In the genomic region with DNA sequence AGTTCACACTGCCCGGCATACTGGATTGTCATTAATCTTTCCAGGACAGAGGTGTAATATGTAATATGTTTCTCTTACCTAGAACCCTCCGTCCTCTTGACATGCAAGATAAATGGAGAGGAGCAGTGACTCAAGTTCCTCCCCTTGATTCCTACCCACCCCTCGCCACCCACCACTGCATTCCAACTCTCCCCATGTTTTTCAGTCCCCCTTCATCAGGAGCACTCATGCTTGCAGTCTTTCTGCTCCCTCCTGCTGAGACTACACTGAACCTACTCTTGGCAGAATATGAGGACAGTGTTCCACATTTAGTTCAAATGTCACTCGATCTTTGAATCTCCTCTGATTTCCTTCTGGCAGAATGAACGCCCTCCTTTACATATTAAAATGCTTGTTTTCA, we compare ENCODE assay signal across 20 mouse cellular contexts.
A peak's percentile ranks its signal among the peaks of the same experiment; 100 is the strongest.
DNase-seq lines count a peak whose midpoint lies in the region; ATAC-seq and TF ChIP-seq lines count a peak whose summit lies in the region.
"Had no signal": no experiment of that assay in that cellular context is flagged by ENCODE, and none has a peak within 500 bp of the region (broad histone marks: within the 10 kb centered on the region; RNA-seq: fewer than 3 reads in every experiment).

No protein-coding gene starts in this region.

- TF ChIP-seq CTCF in heart, adult 2 months (IDR thresholded peaks at IDR 0.05) = no peak

- H3K27ac ChIP-seq in forebrain, embryonic 12.5 days = no peak overlapping the region
- no peak overlapping the region for H3K27ac ChIP-seq in forebrain, embryonic 10.5 days
- no peak overlapping the region for H3K27ac ChIP-seq in kidney, embryonic 16.5 days (ENCODE audit: low read length)
- no peak overlapping the region for H3K27ac ChIP-seq in forebrain, embryonic 15.5 days (replicated peaks)
- no peak overlapping the region for H3K27ac ChIP-seq in heart, adult 2 months
- H3K27ac ChIP-seq: embryonic facial prominence, embryonic 12.5 days; hindbrain, embryonic 15.5 days had no signal

- peaks cover 8% of the 10 kb centered on the region for H3K4me1 ChIP-seq in forebrain, embryonic 12.5 days
- peaks cover 19% of the 10 kb centered on the region for H3K4me1 ChIP-seq in forebrain, embryonic 10.5 days
- H3K4me1 ChIP-seq in kidney, embryonic 16.5 days (ENCODE audit: insufficient read depth, low read length) = no peaks in the 10 kb centered on the region
- H3K4me1 ChIP-seq in forebrain, embryonic 15.5 days = peaks cover 19% of the 10 kb centered on the region; the same call in 1 of the 2 replicates
- no peaks in the 10 kb centered on the region for H3K4me1 ChIP-seq in heart, adult 2 months (ENCODE audit: control insufficient read depth, insufficient read depth, low read length)
- H3K4me1 ChIP-seq: embryonic facial prominence, embryonic 12.5 days; heart, embryonic 12.5 days had no signal

- no peaks in the 10 kb centered on the region for H3K27me3 ChIP-seq in forebrain, embryonic 12.5 days
- H3K27me3 ChIP-seq in forebrain, embryonic 10.5 days (ENCODE audit: poor library complexity, severe bottlenecking) = no peaks in the 10 kb centered on the region
- no peaks in the 10 kb centered on the region for H3K27me3 ChIP-seq in kidney, embryonic 16.5 days (ENCODE audit: insufficient read depth, low read length)
- no peaks in the 10 kb centered on the region for H3K27me3 ChIP-seq in forebrain, embryonic 15.5 days
- no peaks in the 10 kb centered on the region for H3K27me3 ChIP-seq in heart, adult 2 months (ENCODE audit: control insufficient read depth, insufficient read depth, low read length)
- H3K27me3 ChIP-seq: embryonic facial prominence, embryonic 12.5 days; heart, embryonic 12.5 days; hindbrain, embryonic 15.5 days had no signal

- H3K4me2 ChIP-seq in forebrain, embryonic 12.5 days = no peak overlapping the region
- H3K4me2 ChIP-seq in kidney, embryonic 16.5 days (replicated peaks; ENCODE audit: low read depth, low read length) = no peak overlapping the region
- H3K4me2 ChIP-seq in forebrain, embryonic 15.5 days (replicated peaks) = no peak overlapping the region
- H3K4me2 ChIP-seq: embryonic facial prominence, embryonic 12.5 days; heart, embryonic 12.5 days; hindbrain, embryonic 15.5 days had no signal

- no peak for TF ChIP-seq EP300 in heart, adult 2 months (IDR thresholded peaks at IDR 0.05; ENCODE audit: insufficient read depth, low read depth, low read length)

- ATAC-seq in forebrain, embryonic 12.5 days (ENCODE audit: low FRiP score) = 0 out of 2 replicates have a peak, but pooled peaks have one; percentile 27
- peak; percentile 73; the same call in 1 of the 2 replicates for ATAC-seq in kidney, embryonic 16.5 days (ENCODE audit: low FRiP score, low TSS enrichment)
- ATAC-seq in forebrain, embryonic 15.5 days (replicated peaks) = 0 out of 2 replicates have a peak, but pooled peaks have one; percentile 38
- ATAC-seq in frontal cortex, adult (ENCODE audit: low TSS enrichment) = no peak

- no peak for TF ChIP-seq POLR2A in heart, adult 2 months (IDR thresholded peaks at IDR 0.05; ENCODE audit: insufficient read depth, low read depth, low read length)

- DNase-seq in forebrain, embryonic 10.5 days (ENCODE audit: extremely low spot score, low spot score) = no peak
- DNase-seq in kidney, postnatal 36 days = no peak
- DNase-seq in brain, adult 2 months (ENCODE audit: low read depth, low spot score) = peak; percentile 19
- DNase-seq in heart, adult 2 months = no peak
- DNase-seq: adrenal gland, adult 2 months; adrenal gland, postnatal 25 days; cerebellum, adult 11 months; cerebellum, adult 8-10 months; cerebellum, postnatal 14 days; embryo, embryonic 11 days; gastrocnemius, postnatal 10 days; heart, adult 18-20 months; kidney, adult 18-20 months had no signal

- no peak overlapping the region for H3K9ac ChIP-seq in forebrain, embryonic 12.5 days
- H3K9ac ChIP-seq in kidney, embryonic 16.5 days (replicated peaks; ENCODE audit: low read length) = no peak overlapping the region
- no peak overlapping the region for H3K9ac ChIP-seq in forebrain, embryonic 15.5 days (replicated peaks)
- no peak overlapping the region for H3K9ac ChIP-seq in heart, adult 2 months (ENCODE audit: low read depth, low read length)
- H3K9ac ChIP-seq: embryonic facial prominence, embryonic 12.5 days; heart, embryonic 12.5 days; hindbrain, embryonic 15.5 days had no signal

- intact Hi-C loops in heart, adult 2 months (cut with DNase I) = no loop called here

- H3K36me3 ChIP-seq in forebrain, embryonic 12.5 days (replicated peaks) = no peaks in the 10 kb centered on the region
- H3K36me3 ChIP-seq in forebrain, embryonic 10.5 days (replicated peaks) = no peaks in the 10 kb centered on the region
- no peaks in the 10 kb centered on the region for H3K36me3 ChIP-seq in kidney, embryonic 16.5 days (ENCODE audit: insufficient read depth, low read length)
- no peaks in the 10 kb centered on the region for H3K36me3 ChIP-seq in forebrain, embryonic 15.5 days
- no peaks in the 10 kb centered on the region for H3K36me3 ChIP-seq in heart, adult 2 months (ENCODE audit: control insufficient read depth, insufficient read depth, low read length)
- H3K36me3 ChIP-seq: embryonic facial prominence, embryonic 12.5 days; heart, embryonic 12.5 days; hindbrain, embryonic 15.5 days had no signal

- H3K4me3 ChIP-seq in forebrain, embryonic 12.5 days (replicated peaks) = no peak overlapping the region
- H3K4me3 ChIP-seq in forebrain, embryonic 10.5 days = no peak overlapping the region
- no peak overlapping the region for H3K4me3 ChIP-seq in kidney, embryonic 16.5 days (ENCODE audit: low read length)
- H3K4me3 ChIP-seq in forebrain, embryonic 15.5 days = no peak overlapping the region
- no peak overlapping the region for H3K4me3 ChIP-seq in heart, adult 2 months
- H3K4me3 ChIP-seq: embryonic facial prominence, embryonic 12.5 days; heart, embryonic 12.5 days; hindbrain, embryonic 15.5 days had no signal

- no peaks in the 10 kb centered on the region for H3K79me2 ChIP-seq in heart, adult 2 months (replicated peaks; ENCODE audit: control insufficient read depth, insufficient read depth, low read length)

- WGBS in forebrain, embryonic 12.5 days = 64% methylated on average over 5 of the region's 5 CpGs
- WGBS in forebrain, embryonic 10.5 days = 82% methylated on average over 5 of the region's 5 CpGs
- 43% methylated on average over 5 of the region's 5 CpGs for WGBS in kidney, embryonic 16.5 days
- 60% methylated on average over 5 of the region's 5 CpGs for WGBS in forebrain, embryonic 15.5 days
- 73% methylated on average over 5 of the region's 5 CpGs for WGBS in heart, adult 2 months

- H3K9me3 ChIP-seq in forebrain, embryonic 12.5 days = no peaks in the 10 kb centered on the region
- no peaks in the 10 kb centered on the region for H3K9me3 ChIP-seq in forebrain, embryonic 10.5 days
- no peaks in the 10 kb centered on the region for H3K9me3 ChIP-seq in kidney, embryonic 16.5 days (ENCODE audit: low read length)
- H3K9me3 ChIP-seq in forebrain, embryonic 15.5 days = no peaks in the 10 kb centered on the region
- H3K9me3 ChIP-seq: embryonic facial prominence, embryonic 12.5 days; heart, embryonic 12.5 days; hindbrain, embryonic 15.5 days had no signal
